In the genomic region with DNA sequence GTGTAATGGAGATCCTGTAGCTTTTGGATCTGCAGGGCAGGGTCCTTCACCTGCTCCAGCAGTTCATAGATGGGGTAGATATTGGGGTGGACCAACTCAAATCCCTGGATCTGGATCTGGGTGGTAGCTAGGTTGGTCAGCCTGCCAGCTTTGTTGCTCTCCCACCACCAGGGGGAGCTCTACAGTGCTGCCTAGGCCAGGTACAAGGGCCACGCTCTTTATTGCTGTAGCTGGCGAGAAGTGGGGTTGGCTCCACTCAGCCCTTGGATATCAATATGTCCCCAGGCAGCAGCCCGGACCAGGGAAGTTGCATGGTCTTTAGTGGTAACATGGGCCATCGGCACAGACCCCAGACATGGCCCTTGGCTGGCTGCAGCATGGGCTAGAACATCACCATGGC, we compare ENCODE assay signal across 9 mouse cellular contexts. TPM values are rescaled to one million over a fixed set of nuclear protein-coding genes. Genes with fewer than 3 reads are reported as not detected.
DNase-seq lines count a peak whose midpoint lies in the region; ATAC-seq and TF ChIP-seq lines count a peak whose summit lies in the region.
"Had no signal": no experiment of that assay in that cellular context is flagged by ENCODE, and none has a peak within 500 bp of the region (broad histone marks: within the 10 kb centered on the region; RNA-seq: fewer than 3 reads in every experiment).

No protein-coding gene starts in this region.

- no peaks in the 10 kb centered on the region for H3K4me1 ChIP-seq in liver, embryonic 11.5 days (replicated peaks; ENCODE audit: control insufficient read depth, insufficient read depth, low read length)
- H3K4me1 ChIP-seq in cerebellum, adult 2 months (ENCODE audit: control insufficient read depth, insufficient read depth, low read length): peaks cover 3% of the 10 kb centered on the region; the same call in 1 of the 2 replicates
- no peaks in the 10 kb centered on the region for H3K4me1 ChIP-seq in liver, embryonic 14.5 days (replicated peaks; ENCODE audit: control insufficient read depth in 2 of 2, insufficient read depth in 2 of 2, low read length in 1 of 2)
- H3K4me1 ChIP-seq in midbrain, embryonic 13.5 days (replicated peaks): no peaks in the 10 kb centered on the region
- H3K4me1 ChIP-seq: heart, embryonic 13.5 days had no signal

- no peak overlapping the region for H3K27ac ChIP-seq in liver, embryonic 11.5 days (ENCODE audit: low read depth, low read length)
- H3K27ac ChIP-seq in cerebellum, adult 2 months (ENCODE audit: insufficient read depth, low read length): no peak overlapping the region
- no peak overlapping the region for H3K27ac ChIP-seq in liver, embryonic 14.5 days
- H3K27ac ChIP-seq in midbrain, embryonic 13.5 days: no peak overlapping the region
- H3K27ac ChIP-seq: heart, embryonic 13.5 days; macrophage had no signal

- TF ChIP-seq EP300 in liver, embryonic 14.5 days (IDR thresholded peaks at IDR 0.05; ENCODE audit: low read depth): no peak

- ATAC-seq in liver, embryonic 11.5 days (replicated peaks; ENCODE audit: low FRiP score): no peak
- ATAC-seq in liver, embryonic 14.5 days (ENCODE audit: insufficient read depth): no peak
- ATAC-seq in midbrain, embryonic 13.5 days: no peak

- peak; percentile 62 for DNase-seq in liver
- no peak for DNase-seq in liver, embryonic 11.5 days (ENCODE audit: low spot score)
- peak; percentile 35 for DNase-seq in T-cell, adult 2 months (ENCODE audit: low spot score)
- peak in 1 of 2 experiments; percentile 58 for DNase-seq in cerebellum, adult 2 months
- DNase-seq in liver, embryonic 14.5 days (ENCODE audit: low read depth in 3 of 3, low spot score in 3 of 3): peak; percentile 12 to 23 (median 16)
- peak; percentile 29 for DNase-seq in testis, postnatal 14 days (ENCODE audit: low spot score)

- no peak overlapping the region for H3K4me2 ChIP-seq in liver, embryonic 11.5 days
- no peak overlapping the region for H3K4me2 ChIP-seq in liver, embryonic 14.5 days (ENCODE audit: low read depth)
- H3K4me2 ChIP-seq in midbrain, embryonic 13.5 days (replicated peaks): no peak overlapping the region
- H3K4me2 ChIP-seq: heart, embryonic 13.5 days had no signal

- no peak for TF ChIP-seq POLR2A in cerebellum, adult 2 months (IDR thresholded peaks at IDR 0.05; ENCODE audit: borderline replicate concordance, insufficient read depth, low read length)

- no peak overlapping the region for H3K9ac ChIP-seq in liver, embryonic 11.5 days (ENCODE audit: low read depth, low read length)
- no peak overlapping the region for H3K9ac ChIP-seq in liver, embryonic 14.5 days (replicated peaks)
- H3K9ac ChIP-seq in midbrain, embryonic 13.5 days (replicated peaks): no peak overlapping the region
- H3K9ac ChIP-seq: heart, embryonic 13.5 days had no signal

- H3K4me3 ChIP-seq in liver, embryonic 11.5 days (ENCODE audit: low read depth, low read length): no peak overlapping the region
- no peak overlapping the region for H3K4me3 ChIP-seq in cerebellum, adult 2 months (replicated peaks; ENCODE audit: insufficient read depth, low read depth, low read length)
- H3K4me3 ChIP-seq in liver, embryonic 14.5 days (ENCODE audit: insufficient read depth in 1 of 2, low read depth in 2 of 2, low read length in 2 of 2): no peak overlapping the region
- no peak overlapping the region for H3K4me3 ChIP-seq in midbrain, embryonic 13.5 days (replicated peaks)
- H3K4me3 ChIP-seq: heart, embryonic 13.5 days had no signal

- no peaks in the 10 kb centered on the region for H3K9me3 ChIP-seq in liver, embryonic 11.5 days (ENCODE audit: control insufficient read depth, low read length)
- no peaks in the 10 kb centered on the region for H3K9me3 ChIP-seq in liver, embryonic 14.5 days (ENCODE audit: control insufficient read depth, low read length)
- H3K9me3 ChIP-seq in midbrain, embryonic 13.5 days: no peaks in the 10 kb centered on the region
- H3K9me3 ChIP-seq: heart, embryonic 13.5 days had no signal

- peak; percentile 65 for TF ChIP-seq CTCF in cerebellum, adult 2 months (IDR thresholded peaks at IDR 0.05; ENCODE audit: borderline replicate concordance, insufficient read depth, low read depth, low read length)
- peak; percentile 93 for TF ChIP-seq CTCF in liver, embryonic 14.5 days (IDR thresholded peaks at IDR 0.05; ENCODE audit: low read depth)

- no peaks in the 10 kb centered on the region for H3K27me3 ChIP-seq in liver, embryonic 11.5 days (replicated peaks; ENCODE audit: control insufficient read depth, insufficient read depth, low read length)
- H3K27me3 ChIP-seq in cerebellum, adult 2 months (ENCODE audit: control insufficient read depth, insufficient read depth, low read length): no peaks in the 10 kb centered on the region
- H3K27me3 ChIP-seq in liver, embryonic 14.5 days (ENCODE audit: control insufficient read depth, insufficient read depth, low read length): no peaks in the 10 kb centered on the region
- no peaks in the 10 kb centered on the region for H3K27me3 ChIP-seq in midbrain, embryonic 13.5 days
- H3K27me3 ChIP-seq: heart, embryonic 13.5 days had no signal

- no peaks in the 10 kb centered on the region for H3K36me3 ChIP-seq in liver, embryonic 11.5 days (ENCODE audit: control insufficient read depth, insufficient read depth, low read length)
- no peaks in the 10 kb centered on the region for H3K36me3 ChIP-seq in liver, embryonic 14.5 days (replicated peaks; ENCODE audit: control insufficient read depth, insufficient read depth, low read depth)
- no peaks in the 10 kb centered on the region for H3K36me3 ChIP-seq in midbrain, embryonic 13.5 days
- H3K36me3 ChIP-seq: heart, embryonic 13.5 days had no signal

- WGBS in liver, embryonic 11.5 days: 70% methylated on average over 4 of the region's 4 CpGs
- WGBS in cerebellum, adult 2 months: 87% methylated on average over 4 of the region's 4 CpGs
- WGBS in liver, embryonic 14.5 days (ENCODE audit: insufficient replicate concordance): 61% methylated on average over 4 of the region's 4 CpGs
- 84% methylated on average over 4 of the region's 4 CpGs for WGBS in midbrain, embryonic 13.5 days

RNA-seq across cellular contexts. Expression of gene Rapgef4, which starts 15.6 kb away (rescaled TPM):
- 3.9 and 4.2 TPM in 2 replicates for polyA plus RNA-seq in liver, embryonic 11.5 days (2014; fragmentation: Nextera tagmentation; extraction: Ambion mirVana)
- polyA plus RNA-seq in cerebellum, adult 2 months (2012; rRNA removed): 192 and 200 TPM in 2 replicates
- polyA plus RNA-seq in liver, embryonic 14.5 days (2012; rRNA removed): 3.3 and 4.2 TPM in 2 replicates
- polyA plus RNA-seq in liver, embryonic 14.5 days (2014; fragmentation: Nextera tagmentation; extraction: Ambion mirVana): 2.2 and 3.4 TPM in 2 replicates
- polyA plus RNA-seq in midbrain, embryonic 13.5 days (2015; fragmentation: Nextera tagmentation; extraction: Ambion mirVana): 11.3 and 12.5 TPM in 2 replicates
- polyA plus RNA-seq: macrophage had no signal

Comparison
In these comparisons a context has a peak if more than half of its experiments do, and no peak if none do; other contexts are left out.
1. RNA of gene Rapgef4, which starts 15.6 kb away (polyA plus RNA-seq): 192 to 200 TPM in cerebellum, adult 2 months; 11.3 to 12.5 TPM in midbrain, embryonic 13.5 days, 3.9 to 4.2 TPM in liver, embryonic 11.5 days and 2.2 to 4.2 TPM in liver, embryonic 14.5 days; every median in the first group is over 10 times any median in the second.